In genomic region chr12:112941776-112942713, GRCm38 (mm10) we compare ENCODE assay signal across 8 mouse cellular contexts. TPM values are rescaled to one million over a fixed set of nuclear protein-coding genes. Genes with fewer than 3 reads are reported as not detected.
DNase-seq lines count a peak whose midpoint lies in the region; ATAC-seq lines count a peak whose summit lies in the region.

Gene Nudt14 (minus strand): TSS chr12:112942124.

- DNase-seq in Muller cell, postnatal 12 days (ENCODE audit: inconsistent ontology term), result peak; percentile 79
- peak; percentile 73 for DNase-seq in cerebellum, adult 8-10 months
- peak in 1 of 2 experiments; percentile 65 for DNase-seq in frontal cortex, adult 2 months (ENCODE audit: extremely low spot score in 1 of 2, low spot score in 1 of 2)
- DNase-seq in layer of hippocampus, postnatal 25 days (ENCODE audit: extremely low spot score in 1 of 2, low spot score in 1 of 2), result peak; percentile 54 to 58
- peak; percentile 86 to 87 for DNase-seq in lung, postnatal 4 days
- peak; percentile 84 for DNase-seq in retina, postnatal 1 day
- DNase-seq in urinary bladder, adult 2 months (ENCODE audit: low spot score), result peak; percentile 75

- H3K4me2 ChIP-seq in hindbrain, embryonic 12.5 days (replicated peaks), result peak within 1 kb of the TSS; percentile 56

- peak; percentile 75 for ATAC-seq in hindbrain, embryonic 12.5 days (ENCODE audit: low FRiP score)

- H3K4me1 ChIP-seq in hindbrain, embryonic 12.5 days, result peaks cover 44% of the 10 kb centered on the region

- H3K4me3 ChIP-seq in hindbrain, embryonic 12.5 days, result peak within 1 kb of the TSS; percentile 71

- no peaks in the 10 kb centered on the region for H3K36me3 ChIP-seq in hindbrain, embryonic 12.5 days

- 3% methylated on average over 47 of the region's 58 CpGs for WGBS in hindbrain, embryonic 12.5 days

- peak within 1 kb of the TSS; percentile 69 for H3K9ac ChIP-seq in hindbrain, embryonic 12.5 days

- no peaks in the 10 kb centered on the region for H3K27me3 ChIP-seq in hindbrain, embryonic 12.5 days

- H3K27ac ChIP-seq in hindbrain, embryonic 12.5 days, result peak within 1 kb of the TSS; percentile 36; the same call in 1 of the 2 replicates

- no peaks in the 10 kb centered on the region for H3K9me3 ChIP-seq in hindbrain, embryonic 12.5 days (replicated peaks)

RNA-seq across cellular contexts. Expression of gene Nudt14, which starts in this region (rescaled TPM):
- polyA plus RNA-seq in frontal cortex, adult 2 months (2012; rRNA removed), result 19.0 and 22.4 TPM in 2 replicates
- polyA plus RNA-seq in hindbrain, embryonic 12.5 days (2016; fragmentation: Nextera tagmentation; extraction: Ambion mirVana), result 51.5 and 65.9 TPM in 2 replicates
- 10 to 100 TPM; 10.8 to 11.9 TPM for total RNA-seq in layer of hippocampus, postnatal 25 days (2021)
- 42.4 and 54.6 TPM in 2 replicates for polyA plus RNA-seq in urinary bladder, adult 2 months (2012; rRNA removed)
